Mouse (Mus musculus) stomach, embryonic 16.5 days (tissue): ENCODE results near the gene Evc. TPM values are rescaled to one million over a fixed set of nuclear protein-coding genes. Genes with fewer than 3 reads are reported as not detected.

ENCODE experiments used
- ATAC-seq: fragments of 200-750 bp; cut with Nextera tagmentation; 2 replicates; pipeline ENCODE4 v1.8.0; 2017; ENCODE audit warnings: moderate number of reproducible peaks, moderate TSS enrichment; ENCODE audit not compliant: insufficient read depth, low FRiP score
- H3K27ac ChIP-seq: fragments of 300-500 bp; sonication (generic); 2 replicates; pipeline ENCODE4 v1.5.1; 2014; ENCODE audit warnings: low read length
- H3K27me3 ChIP-seq: fragments of 300-500 bp; sonication (generic); 2 replicates; pipeline ENCODE4 v1.6.1; 2014; ENCODE audit warnings: low read length, control low read depth, mixed read lengths; ENCODE audit not compliant: control insufficient read depth, insufficient read depth
- H3K36me3 ChIP-seq: fragments of 300-500 bp; sonication (generic); 2 replicates; pipeline ENCODE4 v1.6.1; 2014; ENCODE audit warnings: low read length; ENCODE audit not compliant: control insufficient read depth, insufficient read depth
- H3K4me1 ChIP-seq: fragments of 300-500 bp; sonication (generic); 2 replicates; pipeline ENCODE4 v1.6.1; 2014; ENCODE audit warnings: low read length, control low read depth, mixed read lengths; ENCODE audit not compliant: control insufficient read depth, insufficient read depth
- H3K4me2 ChIP-seq: fragments of 300-500 bp; sonication (generic); 2 replicates; pipeline ENCODE4 v1.6.1; 2014; ENCODE audit warnings: low read depth, low read length, mixed read lengths
- H3K4me3 ChIP-seq: fragments of 300-500 bp; sonication (generic); replicated peaks from 2 replicates; pipeline ENCODE4 v1.5.1; 2014; ENCODE audit warnings: mild to moderate bottlenecking, low read length
- H3K9ac ChIP-seq: fragments of 300-500 bp; sonication (generic); 2 replicates; pipeline ENCODE4 v1.6.1; 2014; ENCODE audit warnings: low read length
- H3K9me3 ChIP-seq: fragments of 300-500 bp; sonication (generic); replicated peaks from 2 replicates; pipeline ENCODE4 v1.6.1; 2016; ENCODE audit warnings: low read length, control low read depth; ENCODE audit not compliant: control insufficient read depth
- WGBS: fragments of 180-500 bp; shearing (Covaris S2); extraction: QIAGEN DNeasy Blood & Tissue Kit; methylation state at CpG from one replicate; pipeline ENCODE4 v1.1.7; 2014; 5-methylcytosine and 5-hydroxymethylcytosine counted together
- polyA plus RNA-seq: library from polyadenylated mRNA; unstranded; fragments of >200 nt; fragmentation: Nextera tagmentation; extraction: Ambion mirVana; gene quantifications from 2 replicates; pipeline ENCODE4 v1.2.1, GENCODE M21; 2015

Gene Evc
- polyA plus RNA-seq, 1 experiment from 2014 or later, result 14.8 TPM

DNA sequence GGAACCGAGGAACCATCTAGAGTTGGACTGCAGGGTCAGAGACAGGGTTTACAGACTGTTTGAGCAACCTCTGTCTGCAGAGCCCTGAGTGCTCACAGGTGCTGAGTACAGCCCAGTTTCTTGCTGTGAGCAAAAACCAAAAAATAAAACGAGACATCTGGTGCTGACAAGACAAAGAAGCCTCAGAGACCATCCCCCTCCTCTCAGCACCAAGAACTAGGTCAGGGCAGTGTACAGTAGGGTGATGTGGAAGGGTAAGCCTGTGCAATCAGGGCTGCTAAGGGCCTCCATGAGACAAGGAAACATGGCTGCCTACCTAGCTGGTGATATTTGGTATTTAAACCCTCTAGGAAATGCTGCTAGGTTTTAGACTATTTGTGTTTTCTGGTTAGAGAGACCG is 85.1 kb downstream of the Evc start:
- WGBS, result 46% methylated on average over 3 of the region's 3 CpGs
- no peak overlapping the region for H3K9ac ChIP-seq
- no peak overlapping the region for H3K4me2 ChIP-seq
- no peaks in the 10 kb centered on the region for H3K36me3 ChIP-seq
- no peak overlapping the region for H3K27ac ChIP-seq
- H3K9me3 ChIP-seq, result no peaks in the 10 kb centered on the region
- no peaks in the 10 kb centered on the region for H3K4me1 ChIP-seq
- H3K27me3 ChIP-seq, result 0 out of 2 replicates have a peak, but pooled peaks cover 2% of the 10 kb centered on the region
- H3K4me3 ChIP-seq, result no peak overlapping the region
- no peak for ATAC-seq

DNA sequence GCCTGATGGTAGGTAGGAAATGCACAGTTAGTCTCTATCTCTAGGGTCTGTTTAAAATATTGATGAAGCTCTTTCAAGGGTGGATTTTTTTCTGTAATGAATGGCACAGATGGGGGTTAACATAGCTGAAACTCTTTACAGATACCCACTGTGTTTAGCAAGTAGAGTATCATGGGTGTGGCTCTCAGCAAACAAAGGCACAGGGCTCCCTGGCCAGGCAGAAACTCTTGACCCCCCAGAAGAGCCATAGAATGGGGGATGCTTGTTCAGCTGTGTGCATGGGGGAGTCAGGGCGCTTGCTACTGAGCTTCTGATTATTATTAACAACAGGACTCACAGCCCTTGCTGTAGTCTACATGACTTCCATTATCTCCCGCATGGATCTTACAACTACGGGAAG is 87.8 kb downstream of the Evc start:
- Histone ChIP-seq H3K9ac (no peak overlapping the region), H3K27me3 (peaks cover 28% of the 10 kb centered on the region), H3K27ac (no peak overlapping the region), H3K4me2 (no peak overlapping the region), H3K36me3 (no peaks in the 10 kb centered on the region), H3K9me3 (no peaks in the 10 kb centered on the region), H3K4me1 (0 out of 2 replicates have a peak, but pooled peaks cover 4% of the 10 kb centered on the region), H3K4me3 (no peak overlapping the region)
- ATAC-seq, result no peak
- WGBS, result 70% methylated on average over 3 of the region's 3 CpGs

DNA sequence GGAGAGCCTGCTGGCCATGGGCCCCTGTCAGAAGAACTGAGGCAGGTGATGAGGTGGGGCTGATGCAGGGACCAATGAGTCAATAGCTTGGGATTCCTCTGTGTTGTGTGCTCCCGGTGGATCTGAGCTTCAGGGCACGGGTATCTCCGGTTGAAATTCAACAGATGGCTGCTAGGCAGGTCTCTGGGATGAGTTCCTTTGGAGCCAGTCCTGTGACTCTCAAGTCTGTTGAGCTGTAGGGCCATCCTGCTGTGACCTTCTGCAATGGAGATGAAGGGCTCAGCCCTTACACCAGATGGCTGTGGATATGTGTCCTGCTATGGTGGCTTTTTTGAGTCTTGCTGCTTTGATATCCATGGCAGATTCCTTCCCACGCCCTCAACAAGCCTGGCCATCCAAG is 89.2 kb downstream of the Evc start:
- Histone ChIP-seq H3K4me1 (peaks cover 4% of the 10 kb centered on the region; the same call in 1 of the 2 replicates), H3K9me3 (no peaks in the 10 kb centered on the region), H3K9ac (no peak overlapping the region), H3K4me2 (no peak overlapping the region), H3K27me3 (peaks cover 40% of the 10 kb centered on the region), H3K4me3 (no peak overlapping the region), H3K36me3 (no peaks in the 10 kb centered on the region), H3K27ac (no peak overlapping the region)
- no peak for ATAC-seq
- WGBS, result 40% methylated on average over 4 of the region's 4 CpGs

DNA sequence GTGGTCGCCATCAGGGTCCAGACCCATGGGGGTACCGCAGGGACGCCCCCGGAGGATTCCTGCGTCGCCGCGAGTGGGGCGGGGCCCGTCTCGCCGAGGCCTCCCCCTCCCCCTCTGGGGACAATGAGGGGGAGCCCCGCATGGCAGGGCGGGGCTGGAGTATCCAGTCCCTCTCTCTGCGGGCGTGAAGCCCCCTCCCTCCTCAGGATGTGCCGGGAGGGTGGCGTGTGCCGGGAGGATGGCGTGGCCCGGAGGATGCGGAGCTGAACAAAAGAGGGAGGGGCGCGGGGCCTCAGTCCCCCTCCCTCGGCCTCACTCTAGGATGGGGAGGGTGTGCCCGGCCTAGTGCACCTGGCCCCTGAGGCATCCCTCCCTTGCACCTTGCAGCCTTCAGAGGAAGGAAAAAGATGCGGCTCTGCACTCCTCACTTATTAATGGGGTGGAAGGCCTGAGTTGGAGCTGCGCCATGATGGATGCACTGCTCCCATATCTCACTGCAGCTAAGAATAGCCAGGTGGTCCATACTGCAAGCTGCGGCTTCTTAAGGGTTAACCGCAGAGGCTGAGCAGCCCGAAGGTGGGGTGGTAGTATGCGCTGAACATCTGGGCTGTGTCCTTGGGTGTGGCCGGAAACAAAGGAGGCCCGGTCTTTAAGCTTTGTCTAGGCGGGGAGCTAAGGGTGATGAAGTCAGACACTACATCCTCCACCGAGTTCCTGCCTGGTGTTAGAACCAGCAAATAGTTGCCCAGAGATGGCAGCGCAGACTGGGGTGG is 90.4 kb downstream of the Evc start:
- H3K27ac ChIP-seq, result no peak overlapping the region
- H3K27me3 ChIP-seq, result peaks cover 52% of the 10 kb centered on the region
- peaks cover 14% of the 10 kb centered on the region for H3K4me1 ChIP-seq
- H3K4me2 ChIP-seq, result peak overlapping the region; percentile 77
- H3K36me3 ChIP-seq, result no peaks in the 10 kb centered on the region
- peak; percentile 15; the same call in 1 of the 2 replicates for ATAC-seq
- peak overlapping the region; percentile 54 for H3K4me3 ChIP-seq
- WGBS, result 2% methylated on average over 33 of the region's 37 CpGs
- H3K9ac ChIP-seq, result peak overlapping the region; percentile 60
- no peaks in the 10 kb centered on the region for H3K9me3 ChIP-seq

DNA sequence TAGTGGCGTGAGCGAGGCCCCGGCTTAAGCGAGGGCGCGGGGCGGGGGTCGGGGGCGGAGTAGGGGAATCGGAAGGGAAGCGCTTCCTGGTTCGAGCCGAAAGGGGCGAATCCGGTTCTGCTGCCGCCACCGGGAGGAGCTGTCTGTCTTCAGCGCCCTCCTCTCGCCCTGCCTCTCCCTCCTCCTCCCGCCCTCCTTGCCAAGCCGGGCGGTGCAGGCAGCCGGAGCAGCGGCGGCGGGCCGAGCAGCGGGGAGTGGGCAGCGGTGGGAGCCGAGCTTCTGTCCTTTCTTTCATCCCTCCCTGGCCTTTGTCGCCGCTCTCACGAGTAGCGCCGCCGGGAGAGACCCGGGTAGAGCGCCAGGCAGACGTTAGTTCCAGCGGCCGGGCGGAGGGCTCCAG is 91.0 kb downstream of the Evc start:
- under 1% methylated on average over 42 of the region's 42 CpGs for WGBS
- peak overlapping the region; percentile 60 for H3K9ac ChIP-seq
- peak overlapping the region; percentile 77 for H3K4me2 ChIP-seq
- peaks cover 58% of the 10 kb centered on the region for H3K27me3 ChIP-seq
- ATAC-seq, result peak; percentile 30; the same call in 1 of the 2 replicates
- H3K4me3 ChIP-seq, result peak overlapping the region; percentile 54
- H3K36me3 ChIP-seq, result no peaks in the 10 kb centered on the region
- H3K27ac ChIP-seq, result no peak overlapping the region
- peaks cover 14% of the 10 kb centered on the region for H3K4me1 ChIP-seq
- no peaks in the 10 kb centered on the region for H3K9me3 ChIP-seq

DNA sequence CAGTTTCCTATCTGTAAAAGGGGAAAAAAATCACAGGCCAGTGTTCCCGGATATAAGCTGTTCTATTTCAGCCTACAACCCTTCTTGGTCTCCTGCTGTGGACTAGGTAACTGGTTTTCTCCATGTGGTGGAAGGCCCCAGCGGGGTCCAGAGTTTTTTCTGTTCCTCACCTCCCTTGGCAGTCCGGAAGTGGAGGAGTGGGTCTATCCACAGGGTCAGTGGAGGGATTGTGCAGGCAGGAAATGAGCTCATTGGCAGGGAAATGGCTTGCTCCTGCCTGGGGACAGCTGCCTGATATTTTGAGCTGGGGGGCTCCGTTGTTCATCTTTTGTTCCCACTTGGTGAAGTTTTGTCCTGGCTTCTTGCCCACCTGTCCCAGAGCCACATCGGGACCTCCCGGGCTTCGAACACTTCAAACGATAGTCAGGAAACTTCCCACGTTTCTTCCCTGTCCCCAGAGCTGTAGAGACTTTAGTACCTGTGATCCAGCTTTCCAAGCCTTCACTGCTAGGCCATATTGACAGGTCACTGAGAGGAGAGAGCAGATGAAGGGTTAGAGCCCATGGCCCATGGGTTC is 91.9 kb downstream of the Evc start:
- no peaks in the 10 kb centered on the region for H3K9me3 ChIP-seq
- peak overlapping the region; percentile 77; the same call in 1 of the 2 replicates for H3K4me2 ChIP-seq
- no peak for ATAC-seq
- no peak overlapping the region for H3K9ac ChIP-seq
- H3K27me3 ChIP-seq, result peaks cover 67% of the 10 kb centered on the region
- peaks cover 14% of the 10 kb centered on the region for H3K4me1 ChIP-seq
- H3K36me3 ChIP-seq, result no peaks in the 10 kb centered on the region
- no peak overlapping the region for H3K27ac ChIP-seq
- no peak overlapping the region; the same call in 1 of the 2 replicates for H3K4me3 ChIP-seq
- 37% methylated on average over 9 of the region's 9 CpGs for WGBS

DNA sequence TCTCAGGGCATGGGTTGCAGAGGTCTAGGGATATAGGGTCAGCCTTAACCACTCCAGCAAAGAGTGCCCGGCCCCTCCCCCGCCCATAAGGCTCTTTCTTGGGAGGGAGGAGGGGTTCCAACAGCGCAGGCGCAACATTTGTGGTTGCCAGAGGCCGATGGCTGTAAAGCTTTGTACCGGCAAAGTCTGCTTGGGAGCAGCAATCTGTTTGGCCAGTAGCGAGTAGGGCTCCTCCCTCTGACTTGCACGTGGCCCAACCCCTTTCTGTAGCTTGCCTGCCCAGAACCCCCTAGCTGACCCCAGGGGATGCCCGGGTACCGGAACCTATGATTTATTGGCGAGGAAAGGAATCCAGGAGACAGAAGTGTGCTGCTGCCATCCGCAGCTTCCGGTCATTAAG is 92.5 kb downstream of the Evc start:
- no peak for ATAC-seq
- H3K27me3 ChIP-seq, result peaks cover 70% of the 10 kb centered on the region
- H3K9me3 ChIP-seq, result no peaks in the 10 kb centered on the region
- H3K4me1 ChIP-seq, result peaks cover 14% of the 10 kb centered on the region
- H3K36me3 ChIP-seq, result no peaks in the 10 kb centered on the region
- no peak overlapping the region for H3K4me3 ChIP-seq
- H3K9ac ChIP-seq, result no peak overlapping the region
- WGBS, result 6% methylated on average over 13 of the region's 13 CpGs
- H3K4me2 ChIP-seq, result no peak overlapping the region
- H3K27ac ChIP-seq, result no peak overlapping the region

DNA sequence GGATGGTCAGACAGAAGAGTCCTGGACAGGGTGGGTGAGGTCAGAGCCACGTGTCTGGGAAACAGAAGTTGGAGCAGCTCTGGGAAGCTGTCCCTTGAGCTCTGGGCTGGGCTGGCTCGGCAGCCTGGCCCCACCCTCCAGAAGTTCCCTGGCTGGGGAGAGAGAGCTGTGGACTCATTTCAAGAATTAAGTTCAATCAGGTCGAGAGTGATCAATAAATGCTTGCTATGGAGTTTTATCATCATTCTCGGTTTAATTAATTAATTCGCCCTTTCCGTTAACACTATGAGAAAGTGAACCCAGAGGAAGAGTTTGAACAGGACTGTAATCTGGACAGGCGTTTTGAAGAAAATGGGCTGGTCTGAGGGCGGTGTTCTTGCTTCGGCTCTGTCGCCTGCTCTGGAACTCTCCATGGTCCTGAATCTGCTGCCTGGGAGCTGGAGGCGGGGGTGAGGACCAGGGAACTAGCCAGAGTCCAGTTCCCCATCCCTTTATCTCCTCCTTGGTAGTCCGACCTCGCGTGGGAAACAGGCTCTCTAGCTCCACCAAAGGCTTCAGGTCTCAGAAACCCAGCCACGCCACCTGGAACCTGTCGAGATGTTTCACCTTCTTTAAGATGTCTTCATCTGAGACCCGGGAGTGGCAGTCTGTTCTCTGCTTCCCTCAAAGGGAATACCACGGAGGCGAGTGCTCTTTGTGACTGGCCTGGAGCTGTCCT is 93.4 kb downstream of the Evc start:
- Histone ChIP-seq H3K4me1 (peaks cover 14% of the 10 kb centered on the region), H3K4me3 (no peak overlapping the region), H3K27ac (no peak overlapping the region), H3K27me3 (peaks cover 70% of the 10 kb centered on the region), H3K36me3 (no peaks in the 10 kb centered on the region), H3K9me3 (no peaks in the 10 kb centered on the region), H3K9ac (no peak overlapping the region), H3K4me2 (no peak overlapping the region)
- 1% methylated on average over 19 of the region's 19 CpGs for WGBS
- no peak for ATAC-seq
